Mouse (Mus musculus) liver, postnatal 0 days (tissue): Measurements from ENCODE around the gene Rhd. TPM values are rescaled to one million over a fixed set of nuclear protein-coding genes. Genes with fewer than 3 reads are reported as not detected.
A peak's percentile ranks its signal among the peaks of the same experiment; 100 is the strongest.

Experiments
- ATAC-seq: fragments of 200-750 bp; cut with Nextera tagmentation; 2 replicates; pipeline ENCODE4 v1.8.0; 2017; ENCODE audit warnings: mild to moderate bottlenecking, moderate library complexity
- DNase-seq: peaks from one replicate; pipeline ENCODE4 v3.0.0-alpha.2; 2016
- H3K27ac ChIP-seq: fragments of 300-500 bp; sonication (generic); 2 replicates; pipeline ENCODE4 v1.5.1; 2014; ENCODE audit warnings: antibody characterized with exemption, moderate library complexity, mild to moderate bottlenecking, low read depth
- H3K27me3 ChIP-seq: fragments of 300-500 bp; sonication (generic); 2 replicates; pipeline ENCODE4 v1.6.1; 2014; ENCODE audit warnings: low read length, control low read depth, mixed read lengths; ENCODE audit not compliant: insufficient read depth
- H3K36me3 ChIP-seq: fragments of 300-500 bp; sonication (generic); replicated peaks from 2 replicates; pipeline ENCODE4 v1.6.1; 2014; ENCODE audit warnings: mild to moderate bottlenecking, control low read depth, low read length, moderate library complexity, mixed read lengths; ENCODE audit not compliant: insufficient read depth
- H3K4me1 ChIP-seq: fragments of 300-500 bp; sonication (generic); 2 replicates; pipeline ENCODE4 v1.6.1; 2014; ENCODE audit warnings: antibody characterized with exemption, mild to moderate bottlenecking, control low read depth; ENCODE audit not compliant: insufficient read depth
- H3K4me2 ChIP-seq: fragments of 300-500 bp; sonication (generic); 2 replicates; pipeline ENCODE4 v1.6.1; 2014; ENCODE audit warnings: low read depth, mild to moderate bottlenecking, low read length, moderate library complexity, mixed read lengths
- H3K4me3 ChIP-seq: fragments of 300-500 bp; sonication (generic); 2 replicates; pipeline ENCODE4 v1.5.1; 2014; ENCODE audit warnings: low read depth, low read length
- H3K9ac ChIP-seq: fragments of 300-500 bp; sonication (generic); replicated peaks from 2 replicates; pipeline ENCODE4 v1.6.1; 2014; ENCODE audit warnings: mild to moderate bottlenecking, moderate library complexity
- H3K9me3 ChIP-seq: fragments of 300-500 bp; sonication (generic); 2 replicates; pipeline ENCODE4 v1.6.1; 2016; ENCODE audit warnings: mild to moderate bottlenecking, control low read depth, low read length, mixed read lengths
- CTCF ChIP-seq: sonication (generic); IDR thresholded peaks from 2 replicates; pipeline ENCODE4 v1.5.1; 2016; ENCODE audit warnings: antibody characterized with exemption, low read depth
- EP300 ChIP-seq: IDR thresholded peaks from 2 replicates; pipeline ENCODE4 v1.6.1; 2016; ENCODE audit warnings: antibody characterized with exemption, low read depth, mild to moderate bottlenecking
- WGBS: fragments of 180-500 bp; shearing (Covaris S2); extraction: QIAGEN DNeasy Blood & Tissue Kit; methylation state at CpG from one replicate; pipeline ENCODE4 v1.1.7; 2014; ENCODE audit not compliant: insufficient replicate concordance; 5-methylcytosine and 5-hydroxymethylcytosine counted together
- polyA plus RNA-seq: library from polyadenylated mRNA; unstranded; fragments of >200 nt; fragmentation: Nextera tagmentation; extraction: Ambion mirVana; gene quantifications from 2 replicates; pipeline ENCODE4 v1.2.1, GENCODE M21; 2015

The Rhd gene
- polyA plus RNA-seq, 1 experiment from 2014 or later, result 214 TPM

DNA sequence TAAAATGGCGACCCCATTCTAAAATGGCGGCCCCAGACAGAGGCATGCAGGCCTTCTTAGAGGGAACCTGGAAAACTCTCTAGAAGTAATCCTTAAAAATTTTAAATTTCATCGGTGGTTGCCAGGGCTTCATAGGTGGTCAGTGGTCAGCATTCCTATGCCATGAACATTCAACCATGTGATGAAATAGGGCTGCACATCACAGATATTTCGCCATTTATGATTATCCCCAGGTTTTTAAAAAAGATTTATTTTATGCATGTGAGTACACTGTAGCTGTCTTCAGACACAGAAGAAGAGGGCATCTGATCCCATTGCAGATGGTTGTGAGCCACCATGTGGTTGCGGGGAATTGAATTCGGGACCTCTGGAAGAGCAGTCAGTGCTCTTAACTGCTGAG is 56.3 kb downstream of the Rhd start:
- ATAC-seq, result no peak
- H3K27me3 ChIP-seq, result no peaks in the 10 kb centered on the region
- peaks cover 16% of the 10 kb centered on the region for H3K36me3 ChIP-seq
- H3K9ac ChIP-seq, result no peak overlapping the region
- TF ChIP-seq CTCF (no peak), EP300 (no peak)
- DNase-seq, result no peak
- H3K4me2 ChIP-seq, result no peak overlapping the region
- H3K4me3 ChIP-seq, result no peak overlapping the region
- H3K27ac ChIP-seq, result peak overlapping the region; percentile 98
- WGBS, result 84% methylated on average over 6 of the region's 6 CpGs
- no peaks in the 10 kb centered on the region for H3K9me3 ChIP-seq
- peaks cover 47% of the 10 kb centered on the region for H3K4me1 ChIP-seq

DNA sequence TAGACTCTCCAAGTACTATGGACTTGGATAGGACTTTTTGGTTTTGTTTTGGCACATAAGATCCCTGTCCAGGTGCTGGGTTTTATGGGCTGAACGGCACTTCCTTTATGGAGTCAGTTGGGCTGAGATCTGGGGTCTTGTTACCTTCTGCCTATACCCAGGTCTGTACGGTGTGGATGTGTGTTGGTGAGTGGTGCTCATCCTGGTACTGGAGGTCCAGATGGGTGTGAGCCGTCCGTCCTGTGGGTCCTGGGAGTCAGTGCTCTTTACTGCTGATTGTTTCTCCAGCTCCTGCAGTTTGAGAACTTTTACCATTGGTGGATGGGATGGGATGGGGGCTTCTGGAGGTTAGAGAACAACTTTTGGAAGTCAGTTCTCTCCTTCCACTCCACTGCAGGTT is 57.4 kb downstream of the Rhd start:
- H3K4me3 ChIP-seq, result no peak overlapping the region
- peaks cover 27% of the 10 kb centered on the region for H3K36me3 ChIP-seq
- H3K9ac ChIP-seq, result no peak overlapping the region
- H3K27me3 ChIP-seq, result no peaks in the 10 kb centered on the region
- no peaks in the 10 kb centered on the region for H3K9me3 ChIP-seq
- ATAC-seq (no peak), DNase-seq (no peak)
- WGBS, result 89% methylated on average over 4 of the region's 4 CpGs
- H3K27ac ChIP-seq, result peak overlapping the region; percentile 95
- H3K4me1 ChIP-seq, result peaks cover 45% of the 10 kb centered on the region
- TF ChIP-seq EP300, result no peak
- no peak for TF ChIP-seq CTCF
- H3K4me2 ChIP-seq, result no peak overlapping the region

DNA sequence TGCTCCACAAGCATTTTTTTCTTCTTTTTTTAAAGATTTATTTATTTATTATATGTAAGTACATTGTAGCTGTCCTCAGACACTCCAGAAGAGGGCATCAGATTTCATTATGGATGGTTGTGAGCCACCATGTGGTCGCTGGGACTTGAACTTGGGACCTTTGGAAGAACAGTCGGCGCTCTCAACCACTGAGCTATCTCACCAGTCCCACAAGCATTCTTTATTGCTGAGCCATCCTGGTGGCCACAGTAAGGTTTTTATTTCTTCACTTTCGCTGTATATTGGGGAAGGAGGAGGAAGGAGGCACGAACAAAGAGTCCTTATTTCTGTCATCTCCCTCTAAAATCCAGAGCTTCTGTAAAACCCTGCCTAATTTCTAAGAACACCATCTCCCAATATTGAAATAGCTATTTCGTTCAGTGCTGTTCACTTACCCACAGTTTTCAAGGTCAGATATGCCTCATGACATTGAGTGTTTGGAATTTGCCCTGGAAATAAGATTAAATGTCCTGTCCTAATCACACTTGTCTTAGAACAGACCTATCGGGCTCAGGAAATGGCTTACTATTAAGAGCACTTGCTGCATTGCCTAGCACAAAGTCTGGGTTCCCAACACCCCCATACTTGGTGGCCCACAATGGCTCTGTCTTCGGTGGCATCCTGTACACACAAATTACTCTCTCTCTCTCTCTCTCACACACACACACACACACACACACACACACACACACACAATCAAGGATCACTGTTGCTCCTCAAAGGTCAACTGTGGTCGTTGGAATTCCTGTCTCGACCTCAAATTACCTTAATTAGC is 58.0 kb downstream of the Rhd start:
- H3K4me3 ChIP-seq, result peak overlapping the region; percentile 93
- peak overlapping the region; percentile 95 for H3K27ac ChIP-seq
- peak overlapping the region; percentile 68 for H3K9ac ChIP-seq
- no peaks in the 10 kb centered on the region for H3K27me3 ChIP-seq
- peak overlapping the region; percentile 76 for H3K4me2 ChIP-seq
- TF ChIP-seq EP300, result no peak
- TF ChIP-seq CTCF, result no peak; the same call in 1 of the 2 replicates
- H3K9me3 ChIP-seq, result no peaks in the 10 kb centered on the region
- no peak for DNase-seq
- peaks cover 38% of the 10 kb centered on the region for H3K4me1 ChIP-seq
- ATAC-seq, result no peak
- peaks cover 33% of the 10 kb centered on the region for H3K36me3 ChIP-seq
- WGBS, result 51% methylated on average over 10 of the region's 10 CpGs

DNA sequence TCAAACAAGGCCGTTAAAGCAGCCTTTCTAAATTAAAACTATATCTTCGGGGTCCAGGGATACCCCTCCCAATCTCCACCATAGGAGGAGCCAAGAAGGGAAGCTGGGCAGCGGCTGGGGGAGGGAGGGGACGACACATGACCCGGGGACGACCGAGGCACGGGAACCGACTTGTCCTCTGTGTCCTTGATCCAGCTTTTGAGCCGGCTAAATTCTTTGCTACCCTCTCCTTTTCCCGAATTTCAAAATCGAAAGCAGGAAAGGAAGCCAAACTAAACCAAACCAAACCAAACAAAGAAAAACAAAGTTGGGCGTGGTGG is 58.5 kb downstream of the Rhd start:
- peak overlapping the region; percentile 95 for H3K27ac ChIP-seq
- ATAC-seq (peak; percentile 35), DNase-seq (peak; percentile 76)
- H3K36me3 ChIP-seq, result peaks cover 39% of the 10 kb centered on the region
- H3K4me3 ChIP-seq, result peak overlapping the region; percentile 93
- WGBS, result under 1% methylated on average over 13 of the region's 13 CpGs
- peak overlapping the region; percentile 76 for H3K4me2 ChIP-seq
- peak overlapping the region; percentile 68 for H3K9ac ChIP-seq
- peaks cover 33% of the 10 kb centered on the region for H3K4me1 ChIP-seq
- H3K27me3 ChIP-seq, result no peaks in the 10 kb centered on the region
- TF ChIP-seq EP300 (no peak), CTCF (no peak)
- no peaks in the 10 kb centered on the region for H3K9me3 ChIP-seq

DNA sequence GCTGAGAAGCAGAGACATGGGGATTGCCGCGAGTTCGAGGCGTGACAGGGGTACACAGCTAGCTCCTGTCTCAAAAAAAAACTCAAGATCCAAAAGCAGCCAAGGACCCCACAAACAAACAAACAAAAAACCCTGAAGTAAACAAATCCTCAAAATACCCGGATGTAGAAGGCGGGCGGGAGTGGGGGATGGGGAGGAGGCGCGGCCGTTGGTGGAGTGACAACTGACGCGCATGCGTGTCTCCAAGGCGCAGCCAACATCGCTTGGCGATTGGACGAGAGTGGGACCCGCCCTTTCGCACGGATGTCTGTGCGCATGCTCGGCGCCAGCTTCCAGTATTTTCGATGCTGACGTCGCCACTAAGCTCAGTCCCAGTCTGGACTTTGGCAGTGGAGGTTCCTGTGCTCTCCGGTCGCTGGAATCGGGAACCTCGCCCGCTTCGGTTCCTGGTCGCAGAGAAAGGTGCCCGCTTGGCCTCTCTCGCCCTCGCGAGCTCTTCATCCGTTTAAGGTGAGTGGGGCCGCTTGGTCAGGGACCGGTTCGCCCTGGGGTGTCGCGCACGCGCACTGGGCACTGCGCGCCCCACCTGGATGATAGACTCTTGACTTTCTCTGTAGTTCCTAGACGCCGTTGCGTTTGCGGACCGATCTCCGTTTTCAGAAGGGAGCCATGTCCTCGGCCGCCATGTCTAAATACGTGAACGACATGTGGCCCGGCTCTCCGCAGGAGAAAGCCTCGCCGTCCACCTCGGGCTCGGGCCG is 59.1 kb downstream of the Rhd start, which contains the start of gene Rsrp1:
Rsrp1 (plus strand) TSS at position 335 of the 761 bp plus-strand sequence.
- H3K4me2 ChIP-seq, result peak within 1 kb of the TSS; percentile 94
- DNase-seq (peak; percentile 98), ATAC-seq (peak; percentile 83)
- H3K27ac ChIP-seq, result peak within 1 kb of the TSS; percentile 98
- peak within 1 kb of the TSS; percentile 93 for H3K4me3 ChIP-seq
- peaks cover 44% of the 10 kb centered on the region for H3K36me3 ChIP-seq
- H3K9me3 ChIP-seq, result no peaks in the 10 kb centered on the region
- no peaks in the 10 kb centered on the region for H3K27me3 ChIP-seq
- peak within 1 kb of the TSS; percentile 98 for H3K9ac ChIP-seq
- TF ChIP-seq EP300 (peak; percentile 74; the same call in 1 of the 2 replicates), CTCF (no peak)
- under 1% methylated on average over 64 of the region's 64 CpGs for WGBS
- H3K4me1 ChIP-seq, result peaks cover 30% of the 10 kb centered on the region

DNA sequence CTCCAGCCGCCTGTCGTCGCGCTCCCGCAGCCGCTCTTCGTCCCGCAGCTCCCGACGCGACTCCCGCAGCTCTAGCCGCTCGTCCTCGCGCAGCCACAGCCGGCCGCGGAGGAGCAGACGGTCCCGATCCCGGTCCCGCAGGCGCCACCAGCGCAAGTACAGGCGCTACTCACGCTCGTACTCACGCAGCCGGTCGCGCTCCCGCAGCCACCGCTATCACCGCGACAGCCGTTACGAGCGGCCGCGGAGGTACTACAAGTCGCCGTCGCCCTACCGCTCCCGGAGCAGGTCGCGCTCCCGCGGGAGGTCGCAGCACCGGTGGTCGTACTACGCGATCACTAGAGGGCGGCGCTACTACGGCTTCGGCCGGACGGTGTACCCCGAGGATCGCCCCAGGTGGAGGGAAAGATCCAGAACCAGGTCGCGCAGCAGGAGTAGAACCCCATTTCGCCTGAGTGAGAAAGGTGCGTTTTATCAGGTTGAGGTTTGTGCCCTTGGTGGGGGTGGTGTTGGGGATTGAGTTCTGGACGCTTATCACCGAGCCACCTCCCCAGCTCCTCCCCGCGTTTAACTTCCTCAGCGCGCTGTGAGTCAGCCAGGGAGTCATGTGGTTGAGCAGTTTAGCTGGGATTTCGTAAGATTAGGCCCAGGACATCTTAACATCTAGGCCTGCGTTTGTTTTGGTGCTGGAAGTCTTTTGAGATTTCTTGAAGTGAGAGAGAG is 59.8 kb downstream of the Rhd start:
- Histone ChIP-seq H3K36me3 (peaks cover 46% of the 10 kb centered on the region), H3K27ac (peak overlapping the region; percentile 98), H3K27me3 (no peaks in the 10 kb centered on the region), H3K4me1 (peaks cover 25% of the 10 kb centered on the region), H3K4me2 (peak overlapping the region; percentile 94), H3K9ac (peak overlapping the region; percentile 98), H3K9me3 (no peaks in the 10 kb centered on the region), H3K4me3 (peak overlapping the region; percentile 93)
- ATAC-seq, result peak; percentile 48
- TF ChIP-seq EP300 (peak; percentile 46; the same call in 1 of the 2 replicates), CTCF (peak; percentile 24; the same call in 1 of the 2 replicates)
- under 1% methylated on average over 60 of the region's 75 CpGs for WGBS
- peak; percentile 82 for DNase-seq
